Mouse (Mus musculus) stomach, embryonic 14.5 days (tissue): Measurements from ENCODE around the gene Rgs17. TPM values are rescaled to one million over a fixed set of nuclear protein-coding genes. Genes with fewer than 3 reads are reported as not detected.

Experiments used
- ATAC-seq: fragments of 200-750 bp; cut with Nextera tagmentation; 2 replicates; pipeline ENCODE4 v1.8.0; 2017; ENCODE audit warnings: low read depth, moderate TSS enrichment; ENCODE audit not compliant: insufficient number of reproducible peaks, insufficient read depth, low FRiP score
- H3K27ac ChIP-seq: fragments of 300-500 bp; sonication (generic); 2 replicates; pipeline ENCODE4 v1.5.1; 2014; ENCODE audit warnings: mild to moderate bottlenecking, low read length, moderate library complexity, mixed read lengths
- H3K27me3 ChIP-seq: fragments of 300-500 bp; sonication (generic); 2 replicates; pipeline ENCODE4 v1.6.1; 2014; ENCODE audit warnings: low read length, control low read depth, mixed read lengths; ENCODE audit not compliant: control insufficient read depth, insufficient read depth
- H3K36me3 ChIP-seq: fragments of 300-500 bp; sonication (generic); 2 replicates; pipeline ENCODE4 v1.6.1; 2014; ENCODE audit warnings: mild to moderate bottlenecking, control low read depth, low read length, moderate library complexity, mixed read lengths; ENCODE audit not compliant: control insufficient read depth, insufficient read depth
- H3K4me1 ChIP-seq: fragments of 300-500 bp; sonication (generic); 2 replicates; pipeline ENCODE4 v1.6.1; 2014; ENCODE audit warnings: low read length, control low read depth, mixed read lengths; ENCODE audit not compliant: control insufficient read depth, insufficient read depth
- H3K4me2 ChIP-seq: fragments of 300-500 bp; sonication (generic); replicated peaks from 2 replicates; pipeline ENCODE4 v1.6.1; 2014; ENCODE audit warnings: low read depth, low read length, control low read depth
- H3K4me3 ChIP-seq: fragments of 300-500 bp; sonication (generic); 2 replicates; pipeline ENCODE4 v1.5.1; 2014; ENCODE audit warnings: low read depth, low read length, control low read depth
- H3K9ac ChIP-seq: fragments of 300-500 bp; sonication (generic); replicated peaks from 2 replicates; pipeline ENCODE4 v1.6.1; 2014; ENCODE audit warnings: low read depth, mild to moderate bottlenecking, control low read depth, low read length, moderate library complexity, mixed read lengths
- H3K9me3 ChIP-seq: fragments of 300-500 bp; sonication (generic); 2 replicates; pipeline ENCODE4 v1.6.1; 2016; ENCODE audit warnings: low read depth, low read length, control low read depth; ENCODE audit not compliant: control insufficient read depth
- WGBS: fragments of 180-500 bp; shearing (Covaris S2); extraction: QIAGEN DNeasy Blood & Tissue Kit; methylation state at CpG from one replicate; pipeline ENCODE4 v1.1.7; 2014; 5-methylcytosine and 5-hydroxymethylcytosine counted together
- polyA plus RNA-seq: library from polyadenylated mRNA; unstranded; fragments of >200 nt; fragmentation: Nextera tagmentation; extraction: Ambion mirVana; gene quantifications from 2 replicates; pipeline ENCODE4 v1.2.1, GENCODE M21; 2014

The Rgs17 gene
- polyA plus RNA-seq, 1 experiment from 2014 or later, result 7.1 TPM

- H3K4me3 ChIP-seq, result no peak overlapping the region
- no peaks in the 10 kb centered on the region for H3K4me1 ChIP-seq
- H3K9me3 ChIP-seq, result no peaks in the 10 kb centered on the region
- 89% methylated on average over 8 of the region's 8 CpGs for WGBS
- no peak overlapping the region for H3K9ac ChIP-seq
- H3K27me3 ChIP-seq, result no peaks in the 10 kb centered on the region
- no peak for ATAC-seq
- H3K27ac ChIP-seq, result no peak overlapping the region
- H3K4me2 ChIP-seq, result no peak overlapping the region
- no peaks in the 10 kb centered on the region for H3K36me3 ChIP-seq
These were observed 68.8 kb downstream of the Rgs17 start for GRCm38 (mm10) chr10:5853290-5853868.

DNA sequence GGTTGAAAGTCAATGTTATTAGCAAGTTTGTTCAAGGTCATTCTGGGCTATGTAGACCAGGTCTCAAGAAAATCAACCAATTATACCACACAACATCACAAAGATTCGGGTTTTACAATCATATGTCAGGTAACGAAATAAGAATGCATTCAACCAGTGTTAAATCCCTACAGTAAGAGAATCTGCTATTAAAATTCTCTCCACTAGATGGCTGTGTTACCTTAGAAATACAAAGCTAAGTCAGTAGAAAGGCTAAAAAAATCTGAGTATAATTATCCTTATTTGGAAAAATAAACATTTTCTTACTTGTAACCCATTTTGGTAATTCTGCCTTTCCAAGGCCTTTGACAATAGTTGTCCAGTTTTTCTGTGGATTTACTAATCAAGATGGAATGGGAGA lies 75.3 kb downstream of the Rgs17 start:
- ATAC-seq, result no peak
- 35% methylated on average over 2 of the region's 2 CpGs for WGBS
- H3K27ac ChIP-seq, result no peak overlapping the region
- no peaks in the 10 kb centered on the region for H3K4me1 ChIP-seq
- no peak overlapping the region for H3K9ac ChIP-seq
- no peaks in the 10 kb centered on the region for H3K27me3 ChIP-seq
- H3K9me3 ChIP-seq, result no peaks in the 10 kb centered on the region
- no peak overlapping the region for H3K4me3 ChIP-seq
- no peak overlapping the region for H3K4me2 ChIP-seq
- H3K36me3 ChIP-seq, result no peaks in the 10 kb centered on the region

DNA sequence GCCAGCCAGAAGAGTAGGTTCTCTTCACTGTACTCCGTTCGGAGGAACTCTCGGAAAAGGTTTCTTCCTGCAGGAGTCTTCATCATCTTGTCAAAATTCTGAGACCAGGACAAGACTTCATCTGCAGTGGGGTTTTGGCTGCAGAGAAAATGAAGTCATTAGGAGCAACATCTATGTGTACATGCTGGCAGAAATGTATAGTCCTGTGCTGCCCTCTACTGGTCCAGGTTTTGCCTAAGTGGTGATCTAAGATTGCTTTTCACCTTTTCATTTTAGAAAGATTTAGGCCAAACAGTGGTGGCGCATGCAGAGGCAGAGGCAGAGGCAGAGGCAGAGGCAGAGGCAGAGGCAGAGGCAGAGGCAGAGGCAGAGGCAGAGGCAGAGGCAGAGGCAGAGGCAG lies 80.8 kb downstream of the Rgs17 start:
- 82% methylated on average over 4 of the region's 4 CpGs for WGBS
- Histone ChIP-seq H3K36me3 (no peaks in the 10 kb centered on the region), H3K9ac (no peak overlapping the region), H3K27me3 (no peaks in the 10 kb centered on the region), H3K4me2 (no peak overlapping the region), H3K4me3 (no peak overlapping the region), H3K4me1 (no peaks in the 10 kb centered on the region), H3K27ac (no peak overlapping the region), H3K9me3 (no peaks in the 10 kb centered on the region)
- ATAC-seq, result no peak

- H3K4me2 ChIP-seq, result no peak overlapping the region
- 71% methylated on average over 6 of the region's 6 CpGs for WGBS
- ATAC-seq, result no peak
These were observed 95.7 kb downstream of the Rgs17 start for GRCm38 (mm10) chr10:5826336-5827025.

GRCm38 (mm10) chr10:5824779-5825178 lies 97.4 kb downstream of the Rgs17 start:
- H3K9ac ChIP-seq, result no peak overlapping the region; the same call in 1 of the 2 replicates
- H3K27me3 ChIP-seq, result no peaks in the 10 kb centered on the region
- WGBS, result 2% methylated on average over 3 of the region's 3 CpGs
- H3K4me2 ChIP-seq, result peak overlapping the region; percentile 72
- ATAC-seq, result no peak
- H3K9me3 ChIP-seq, result no peaks in the 10 kb centered on the region
- peaks cover 4% of the 10 kb centered on the region; the same call in 1 of the 2 replicates for H3K36me3 ChIP-seq
- peak overlapping the region; percentile 95 for H3K27ac ChIP-seq
- peak overlapping the region; percentile 82 for H3K4me3 ChIP-seq
- peaks cover 14% of the 10 kb centered on the region for H3K4me1 ChIP-seq

More at GRCm38 (mm10) chr10:5826336-5827025, 95.7 kb downstream of the Rgs17 start:
- H3K9ac ChIP-seq, result no peak overlapping the region
- H3K36me3 ChIP-seq, result no peaks in the 10 kb centered on the region; the same call in 1 of the 2 replicates
- peaks cover 14% of the 10 kb centered on the region for H3K4me1 ChIP-seq
- no peaks in the 10 kb centered on the region for H3K9me3 ChIP-seq
- no peak overlapping the region for H3K27ac ChIP-seq
- H3K4me3 ChIP-seq, result no peak overlapping the region
- no peaks in the 10 kb centered on the region for H3K27me3 ChIP-seq

GRCm38 (mm10) chr10:5823740-5824491 lies 98.3 kb downstream of the Rgs17 start, which contains the start of gene Mtrf1l:
Gene Mtrf1l (minus strand): TSS chr10:5823910.
- H3K4me2 ChIP-seq, result peak within 1 kb of the TSS; percentile 72
- under 1% methylated on average over 47 of the region's 47 CpGs for WGBS
- H3K27ac ChIP-seq, result peak within 1 kb of the TSS; percentile 95
- H3K4me1 ChIP-seq, result peaks cover 14% of the 10 kb centered on the region
- no peaks in the 10 kb centered on the region for H3K9me3 ChIP-seq
- peak; percentile 94 for ATAC-seq
- no peaks in the 10 kb centered on the region for H3K27me3 ChIP-seq
- peak within 1 kb of the TSS; percentile 81 for H3K9ac ChIP-seq
- peaks cover 12% of the 10 kb centered on the region for H3K36me3 ChIP-seq
- peak within 1 kb of the TSS; percentile 82 for H3K4me3 ChIP-seq

DNA sequence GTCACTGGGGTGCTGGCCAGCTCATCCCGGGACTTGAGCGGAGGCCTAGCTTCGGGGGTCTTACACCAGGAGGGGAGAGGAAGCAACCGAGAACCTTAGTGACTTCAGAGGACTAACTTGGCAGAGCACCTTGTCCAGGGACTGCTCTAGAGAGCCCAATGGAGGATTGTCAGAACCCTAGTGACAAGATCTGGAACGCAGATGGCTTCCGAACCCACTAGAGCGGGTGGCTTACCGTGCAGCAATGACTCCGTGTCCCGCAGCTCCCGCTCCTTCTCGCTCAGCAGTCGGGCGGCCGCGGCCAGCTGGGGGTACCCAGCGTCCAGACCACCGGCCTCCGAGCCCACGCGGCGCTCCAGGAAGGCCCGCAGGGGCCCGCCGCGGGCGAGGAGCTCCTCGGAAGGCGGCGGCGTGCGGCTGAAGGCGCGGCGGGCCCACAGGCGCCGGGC lies 98.9 kb downstream of the Rgs17 start:
- H3K9ac ChIP-seq, result peak overlapping the region; percentile 81
- H3K27ac ChIP-seq, result peak overlapping the region; percentile 95
- WGBS, result under 1% methylated on average over 37 of the region's 37 CpGs
- peaks cover 14% of the 10 kb centered on the region for H3K4me1 ChIP-seq
- no peaks in the 10 kb centered on the region for H3K9me3 ChIP-seq
- peaks cover 18% of the 10 kb centered on the region for H3K36me3 ChIP-seq
- no peak for ATAC-seq
- peak overlapping the region; percentile 50 for H3K4me2 ChIP-seq
- H3K27me3 ChIP-seq, result no peaks in the 10 kb centered on the region
- peak overlapping the region; percentile 82 for H3K4me3 ChIP-seq

DNA sequence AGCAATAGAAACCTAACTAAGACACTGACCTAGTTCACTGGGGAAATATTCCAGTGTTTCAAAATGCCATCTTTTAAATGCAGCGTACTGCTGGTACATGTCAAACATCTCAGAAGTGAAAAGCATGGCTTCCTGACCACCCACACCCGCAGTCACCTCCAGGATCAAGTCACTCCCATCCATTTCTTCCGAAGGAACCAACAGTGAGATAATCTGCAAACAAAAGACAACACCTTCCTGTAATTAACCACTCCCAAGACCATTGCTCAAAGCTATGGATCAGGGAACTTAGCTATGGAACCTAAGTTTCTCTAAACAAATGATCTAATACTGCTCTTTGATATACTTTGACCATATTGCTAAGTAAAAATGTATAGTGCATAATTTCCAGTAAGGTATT lies 103.4 kb downstream of the Rgs17 start:
- Histone ChIP-seq H3K4me3 (no peak overlapping the region), H3K9me3 (no peaks in the 10 kb centered on the region), H3K9ac (no peak overlapping the region), H3K36me3 (peaks cover 52% of the 10 kb centered on the region), H3K4me2 (no peak overlapping the region), H3K4me1 (peaks cover 11% of the 10 kb centered on the region), H3K27ac (no peak overlapping the region), H3K27me3 (no peaks in the 10 kb centered on the region)
- WGBS, result 96% methylated on average over 3 of the region's 3 CpGs
- ATAC-seq, result no peak
